Mouse (Mus musculus) megakaryocyte, embryonic 14.5 days (primary cell): ENCODE results near the gene Mrps18b. TPM values are rescaled to one million over a fixed set of nuclear protein-coding genes. Genes with fewer than 3 reads are reported as not detected.
A peak's percentile ranks its signal among the peaks of the same experiment; 100 is the strongest.
"Not testable (repeated sequence)": the region's sequence is repeated elsewhere in the genome, so short reads cannot be mapped to it uniquely, and the experiment has no call there.

ENCODE experiments used
- H3K27me3 ChIP-seq: replicated peaks from 2 replicates; pipeline ENCODE3; 2012; ENCODE audit warnings: inconsistent platforms
- H3K36me3 ChIP-seq: replicated peaks from 2 replicates; pipeline ENCODE3; 2012; ENCODE audit warnings: low read length, inconsistent platforms, mixed read lengths
- H3K4me1 ChIP-seq: 2 replicates; pipeline ENCODE4 v1.6.1; 2012; ENCODE audit warnings: inconsistent platforms
- H3K4me3 ChIP-seq: replicated peaks from 2 replicates; pipeline ENCODE3; 2012; ENCODE audit warnings: moderate library complexity, mild to moderate bottlenecking, inconsistent platforms
- H3K9me3 ChIP-seq: 2 replicates; pipeline ENCODE4 v1.6.1; 2012; ENCODE audit warnings: inconsistent platforms
- FLI1 ChIP-seq: IDR thresholded peaks from 2 replicates; pipeline ENCODE4 v1.6.1; 2012; ENCODE audit warnings: low read length, inconsistent platforms, mixed read lengths
- GATA1 ChIP-seq: IDR thresholded peaks from 3 replicates; pipeline ENCODE4 v1.6.1; 2012; ENCODE audit warnings: mixed read lengths, low read length, inconsistent platforms, borderline replicate concordance
- polyA plus RNA-seq: library from polyadenylated mRNA; stranded (reverse); fragments of >175 nt; gene quantifications from 2 replicates; pipeline ENCODE4 v1.2.3, GENCODE M21; 2012; ENCODE audit warnings: low replicate concordance; ENCODE audit not compliant: insufficient read depth

Mrps18b gene
- 5.7 TPM in 1 of 2 replicates, not detected in the other for polyA plus RNA-seq

DNA sequence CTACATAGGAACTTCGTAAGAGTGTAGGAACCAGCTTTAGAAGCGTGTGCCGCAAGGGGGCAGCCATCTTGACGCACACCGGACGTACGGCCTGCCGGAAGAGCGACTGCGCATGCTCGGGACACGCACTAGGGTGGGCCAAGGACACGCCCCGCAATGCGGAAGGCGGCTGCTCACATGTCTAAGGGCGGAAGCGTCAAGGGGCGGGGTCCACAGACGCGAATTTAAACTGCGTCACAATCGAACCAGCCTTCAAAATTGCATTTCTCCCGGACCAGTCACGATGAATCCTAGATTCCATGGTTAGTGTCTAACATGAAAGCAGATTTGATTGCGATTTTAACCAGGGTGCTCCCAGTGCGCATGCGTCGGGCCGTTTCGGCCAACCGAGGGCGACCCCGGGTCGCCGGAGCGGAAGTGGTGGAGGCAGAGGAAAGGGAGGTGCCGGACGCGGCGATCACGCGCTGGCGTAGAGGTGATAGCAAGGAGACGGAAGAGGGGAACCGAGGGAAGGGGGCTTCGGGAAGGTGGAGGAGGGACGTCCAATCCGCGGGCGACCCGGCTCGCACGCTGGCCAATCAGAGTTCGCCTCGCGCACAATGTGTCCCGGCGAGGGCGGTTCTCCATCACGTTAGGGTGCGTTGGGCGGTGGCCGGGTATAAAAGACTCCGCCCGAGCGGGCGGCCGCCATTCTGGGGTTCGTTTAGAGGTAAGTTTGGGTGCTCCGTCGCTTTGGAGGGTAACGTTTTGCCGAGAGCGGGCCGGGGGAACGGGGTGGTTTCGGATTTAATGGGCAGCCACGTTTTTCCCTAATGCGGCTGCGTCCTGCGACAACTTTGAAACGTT is at the start of gene Mrps18b, which contains the start of gene Ppp1r10:
TSS of gene Mrps18b (minus strand) at position 93 of the 846 bp plus-strand sequence.
TSS of gene Ppp1r10 (plus strand) at position 138 of the 846 bp plus-strand sequence.
- H3K36me3 ChIP-seq, result peaks cover 71% of the 10 kb centered on the region
- no peak; the same call in 1 of the 2 replicates for TF ChIP-seq FLI1
- TF ChIP-seq GATA1, result no peak
- H3K27me3 ChIP-seq, result no peaks in the 10 kb centered on the region
- H3K4me3 ChIP-seq, result peak within 1 kb of the TSS; percentile 92
- no peaks in the 10 kb centered on the region for H3K9me3 ChIP-seq
- peaks cover 47% of the 10 kb centered on the region for H3K4me1 ChIP-seq

GRCm38 (mm10) chr17:35963279-35963678 is 47.1 kb upstream of the Mrps18b start:
- no peak for TF ChIP-seq FLI1
- no peak for TF ChIP-seq GATA1
- Histone ChIP-seq H3K9me3 (no peaks in the 10 kb centered on the region), H3K4me1 (peaks cover 28% of the 10 kb centered on the region), H3K36me3 (peaks cover 93% of the 10 kb centered on the region), H3K27me3 (no peaks in the 10 kb centered on the region), H3K4me3 (no peak overlapping the region)

- H3K9me3 ChIP-seq, result no peaks in the 10 kb centered on the region
- H3K4me3 ChIP-seq, result no peak overlapping the region
- H3K4me1 ChIP-seq, result peaks cover 12% of the 10 kb centered on the region
- peaks cover 88% of the 10 kb centered on the region for H3K36me3 ChIP-seq
- no peak for TF ChIP-seq GATA1
- H3K27me3 ChIP-seq, result no peaks in the 10 kb centered on the region
These were observed 42.5 kb upstream of the Mrps18b start for GRCm38 (mm10) chr17:35958533-35959223.

DNA sequence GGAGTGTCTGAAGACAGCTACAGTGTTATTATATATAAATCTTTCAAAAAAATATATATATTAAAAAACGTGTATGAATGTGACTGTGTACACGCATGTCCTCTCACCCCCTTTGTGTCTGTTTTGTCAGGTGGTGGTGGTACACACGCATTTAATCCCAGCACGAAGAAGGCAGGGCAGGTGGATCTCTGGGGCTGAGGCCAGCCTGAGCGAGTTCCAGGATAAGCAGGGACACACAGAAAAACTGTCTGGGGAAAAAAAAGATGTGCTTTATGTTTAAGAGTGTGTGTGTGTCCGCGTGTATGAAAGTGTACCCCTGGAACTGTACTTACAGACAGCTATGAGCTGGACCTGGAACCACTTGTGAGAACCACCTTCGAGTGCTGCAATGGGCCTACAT is 38.5 kb upstream of the Mrps18b start:
- H3K4me1 ChIP-seq, result peaks cover 16% of the 10 kb centered on the region
- no peak for TF ChIP-seq FLI1
- TF ChIP-seq GATA1, result no peak
- peaks cover 5% of the 10 kb centered on the region for H3K27me3 ChIP-seq
- H3K9me3 ChIP-seq, result no peaks in the 10 kb centered on the region
- no peak overlapping the region for H3K4me3 ChIP-seq
- peaks cover 51% of the 10 kb centered on the region for H3K36me3 ChIP-seq

GRCm38 (mm10) chr17:35952559-35952958 is 36.4 kb upstream of the Mrps18b start:
- H3K4me3 ChIP-seq, H3K4me1 ChIP-seq, H3K9me3 ChIP-seq, H3K27me3 ChIP-seq: not testable (repeated sequence)
- peaks cover 30% of the 10 kb centered on the region for H3K36me3 ChIP-seq

DNA sequence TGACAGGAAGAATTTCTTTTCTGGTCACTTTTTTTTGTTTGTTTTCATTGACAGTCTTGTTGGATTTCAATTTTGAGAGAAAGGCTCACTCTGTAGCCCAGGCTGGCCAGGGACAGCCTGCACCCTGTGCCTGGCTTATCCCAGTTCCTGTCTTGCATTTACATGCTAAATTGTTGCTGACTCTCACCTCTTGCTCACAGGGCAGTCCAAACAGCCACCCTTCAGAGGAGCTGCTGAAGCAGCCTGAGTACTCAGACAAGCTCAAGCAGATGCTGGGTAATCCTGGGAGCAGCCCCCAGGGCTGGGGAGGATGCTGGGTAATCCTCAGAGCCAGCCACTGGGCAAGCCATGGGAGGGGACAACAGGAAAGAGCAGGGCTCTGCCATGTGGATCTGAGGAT is 34.8 kb upstream of the Mrps18b start:
- Histone ChIP-seq H3K36me3 (peaks cover 14% of the 10 kb centered on the region), H3K27me3 (peaks cover 12% of the 10 kb centered on the region)
- not testable (repeated sequence) for H3K4me3 ChIP-seq, H3K9me3 ChIP-seq, H3K4me1 ChIP-seq

DNA sequence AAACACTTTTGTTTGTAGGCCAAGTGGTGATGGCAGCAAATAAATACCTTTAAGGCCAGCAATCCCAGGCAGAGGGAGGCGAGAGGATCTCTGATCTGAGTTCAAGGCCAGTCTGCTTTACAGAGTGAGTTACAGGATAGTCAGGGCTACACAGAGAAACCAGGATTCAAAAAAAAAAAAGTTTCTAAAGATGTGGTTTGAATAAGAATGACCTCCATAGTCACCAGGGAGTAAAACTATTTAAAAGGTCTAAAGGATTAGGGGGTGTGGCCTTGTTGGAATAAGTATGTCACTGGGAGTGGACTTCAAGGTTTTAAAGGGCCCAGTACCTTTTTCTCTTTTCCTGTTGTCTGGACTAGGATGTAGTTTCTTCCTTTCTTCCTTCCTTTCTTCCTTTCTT is 23.8 kb upstream of the Mrps18b start:
- Histone ChIP-seq H3K4me1 (no peaks in the 10 kb centered on the region), H3K27me3 (no peaks in the 10 kb centered on the region), H3K4me3 (no peak overlapping the region), H3K36me3 (no peaks in the 10 kb centered on the region), H3K9me3 (peaks cover 8% of the 10 kb centered on the region)
- no peak for TF ChIP-seq GATA1
- TF ChIP-seq FLI1, result no peak

DNA sequence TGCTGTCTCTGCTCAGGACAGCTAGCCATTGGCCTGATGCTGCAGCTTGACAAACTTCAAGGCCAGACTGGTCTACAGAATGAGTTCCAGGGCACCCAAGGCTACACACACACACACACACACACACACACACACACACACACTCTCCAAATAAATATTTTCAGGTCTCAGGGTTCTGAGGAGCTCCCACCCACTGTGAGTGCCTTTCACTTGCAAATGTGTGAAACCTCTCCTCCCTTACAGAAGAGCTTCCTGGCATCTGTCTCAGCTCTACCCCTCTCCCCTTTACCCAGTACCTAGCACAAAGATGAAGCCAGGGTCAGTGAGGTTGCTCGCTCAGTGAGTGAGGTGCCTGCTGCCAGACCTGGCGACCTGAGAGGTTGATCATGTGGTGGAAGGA is 22.9 kb upstream of the Mrps18b start:
- TF ChIP-seq FLI1 (no peak), GATA1 (no peak)
- Histone ChIP-seq H3K27me3 (no peaks in the 10 kb centered on the region), H3K4me1 (no peaks in the 10 kb centered on the region), H3K9me3 (peaks cover 8% of the 10 kb centered on the region), H3K36me3 (no peaks in the 10 kb centered on the region), H3K4me3 (no peak overlapping the region)

DNA sequence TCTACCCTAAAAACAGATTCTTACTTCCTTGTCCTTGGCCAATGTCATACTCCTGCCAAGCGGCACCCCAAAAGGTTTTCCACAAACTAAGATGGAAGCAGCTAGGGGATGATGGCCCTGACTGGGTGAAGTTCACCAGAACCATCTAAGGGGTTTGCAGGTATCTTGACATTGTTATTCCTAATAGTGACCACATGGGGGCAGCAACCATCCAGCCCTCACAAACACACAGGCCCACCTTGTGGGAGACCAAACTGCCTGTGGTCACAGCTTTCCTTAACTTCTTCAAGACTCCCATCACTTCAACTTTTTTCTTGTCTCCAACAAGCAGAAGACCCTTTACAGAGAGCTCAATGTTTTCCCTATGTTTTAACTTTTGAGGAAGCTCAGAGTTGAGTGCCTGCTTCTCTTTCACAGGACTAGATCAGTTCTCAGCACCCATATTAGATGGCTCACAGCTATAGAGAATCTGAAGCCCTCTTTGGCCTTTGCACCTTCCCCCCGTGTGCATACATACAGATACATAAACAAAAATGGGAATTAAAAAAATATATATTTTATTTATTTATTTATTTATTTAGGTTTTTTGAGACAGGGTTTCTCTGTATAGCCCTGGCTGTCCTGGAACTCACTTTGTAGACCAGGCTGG is 21.6 kb upstream of the Mrps18b start:
- TF ChIP-seq FLI1 (no peak), GATA1 (no peak)
- H3K4me3 ChIP-seq, result no peak overlapping the region
- no peaks in the 10 kb centered on the region for H3K27me3 ChIP-seq
- H3K4me1 ChIP-seq, result no peaks in the 10 kb centered on the region
- H3K36me3 ChIP-seq, result no peaks in the 10 kb centered on the region
- H3K9me3 ChIP-seq, result peaks cover 8% of the 10 kb centered on the region

DNA sequence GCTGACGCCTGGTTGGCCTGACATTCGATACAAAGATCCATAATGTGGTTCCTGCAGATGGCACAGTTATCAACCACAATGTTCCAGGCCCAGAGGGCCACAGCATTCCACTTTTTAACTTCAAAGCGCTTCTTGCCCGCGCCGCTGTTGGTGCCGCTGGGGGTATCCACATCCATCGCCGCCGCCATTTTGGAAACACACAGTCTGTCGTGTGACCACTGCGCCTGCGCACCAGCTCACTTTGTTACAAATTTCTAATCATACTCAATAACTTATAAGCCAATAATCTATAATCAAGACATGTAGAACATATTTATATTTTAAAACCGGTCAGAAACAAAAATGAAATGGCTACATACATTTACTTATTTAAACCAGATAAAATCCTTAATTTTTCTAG is 19.6 kb upstream of the Mrps18b start:
- H3K36me3 ChIP-seq, H3K9me3 ChIP-seq, H3K27me3 ChIP-seq, H3K4me1 ChIP-seq, H3K4me3 ChIP-seq: not testable (repeated sequence)
